Mouse (Mus musculus): ENCODE measurements around the gene Gp1ba. TPM values are rescaled to one million over a fixed set of nuclear protein-coding genes. Genes with fewer than 3 reads are reported as not detected.
A peak's percentile ranks its signal among the peaks of the same experiment; 100 is the strongest.

Gp1ba gene
- total RNA-seq, 2 experiments from 2014 or later, result 0.85 to 10.4 TPM

DNA sequence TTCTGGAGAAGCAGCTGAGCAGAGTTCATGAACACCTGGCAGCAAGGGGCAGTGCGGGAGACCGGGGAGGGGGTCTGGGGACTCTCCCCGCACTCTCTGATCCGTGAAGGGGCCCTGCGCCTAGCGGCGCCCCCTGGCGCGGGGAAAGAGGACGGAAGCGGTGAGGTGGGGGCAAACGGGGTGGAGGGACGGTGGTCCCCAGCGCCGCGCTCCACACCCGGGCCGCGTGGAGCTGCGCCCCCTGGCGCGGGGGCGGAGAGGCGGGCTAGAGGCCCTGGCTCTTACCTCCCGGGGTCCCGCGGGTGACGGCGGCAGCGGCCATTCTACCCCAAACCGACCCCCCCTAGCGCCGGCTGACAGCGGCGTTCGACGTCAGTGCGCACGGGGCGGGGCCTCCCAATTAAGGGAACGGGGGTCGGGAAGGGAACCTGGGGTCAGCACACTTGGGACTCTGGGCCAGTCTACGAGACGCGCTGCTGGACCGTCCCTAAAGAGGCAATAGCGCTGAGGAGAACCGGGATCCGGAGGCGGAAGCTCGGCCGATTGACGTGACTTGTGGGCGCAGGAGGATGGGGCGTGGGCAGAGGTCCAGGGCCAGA lies 48.8 kb downstream of the Gp1ba start, which contains the start of gene Camta2:
Gene Camta2, minus strand, starts transcription at position 505 of the 599 bp plus-strand sequence.
- ATAC-seq (replicated peaks; ENCODE audit: low FRiP score, low TSS enrichment, poor library complexity, severe bottlenecking), result peak; percentile 82

- ATAC-seq (replicated peaks; ENCODE audit: low FRiP score, low TSS enrichment, poor library complexity, severe bottlenecking), result no peak
These were observed 49.5 kb downstream of the Gp1ba start for GRCm38 (mm10) chr11:70688372-70688771.

DNA sequence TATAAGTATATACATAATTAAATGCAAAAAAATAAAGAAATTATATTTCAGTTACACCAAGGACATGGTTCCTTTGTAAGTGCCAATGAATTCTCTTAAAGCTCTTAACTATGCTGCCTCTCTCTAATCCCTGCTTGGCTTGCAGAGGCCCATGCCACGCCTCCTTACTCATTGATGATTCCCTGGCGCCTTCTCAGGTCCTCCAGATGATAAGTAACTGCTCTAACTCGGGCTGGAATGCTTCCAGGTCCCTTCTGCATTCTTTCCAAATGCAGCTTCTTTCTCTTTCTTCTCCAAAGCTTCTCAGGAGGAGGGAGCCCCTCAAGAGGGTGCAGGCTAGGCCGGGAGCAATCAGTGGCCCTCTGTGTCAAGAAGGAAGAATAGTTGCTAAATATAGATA lies 50.7 kb downstream of the Gp1ba start:
- no peak for ATAC-seq (replicated peaks; ENCODE audit: low FRiP score, low TSS enrichment, poor library complexity, severe bottlenecking)

Other genes with a start within 250 kb of the Gp1ba start
- 44.4 and 55.9 TPM in 2 replicates for gene Pelp1, start 229.1 kb upstream of the Gp1ba start, total RNA-seq (2014; fragmentation: Nextera tagmentation)
- 10.0 and 12.9 TPM in 2 replicates for gene Pelp1, start 229.1 kb upstream of the Gp1ba start, total RNA-seq (2017)
- gene Arrb2, start 206.5 kb upstream of the Gp1ba start, total RNA-seq (2014; fragmentation: Nextera tagmentation), result 41.8 and 43.2 TPM in 2 replicates
- gene Arrb2, start 206.5 kb upstream of the Gp1ba start, total RNA-seq (2017), result 21.7 and 32.6 TPM in 2 replicates
- 25.5 and 34.8 TPM in 2 replicates for gene Med11, start 187.2 kb upstream of the Gp1ba start, total RNA-seq (2014; fragmentation: Nextera tagmentation)
- 38.6 and 46.5 TPM in 2 replicates for gene Med11, start 187.2 kb upstream of the Gp1ba start, total RNA-seq (2017)
- gene Zmynd15, start 179.7 kb upstream of the Gp1ba start, total RNA-seq (2014; fragmentation: Nextera tagmentation), result 0.30 and 0.94 TPM in 2 replicates
- not detected in 2 replicates for gene Zmynd15, start 179.7 kb upstream of the Gp1ba start, total RNA-seq (2017)
- 0.99 TPM in 1 of 2 replicates, not detected in the other for gene Cxcl16, start 179.1 kb upstream of the Gp1ba start, total RNA-seq (2014; fragmentation: Nextera tagmentation)
- gene Cxcl16, start 179.1 kb upstream of the Gp1ba start, total RNA-seq (2017), result 0.08 TPM in 1 of 2 replicates, not detected in the other
- gene Tm4sf5, start 133.9 kb upstream of the Gp1ba start, total RNA-seq (2014; fragmentation: Nextera tagmentation), result not detected in 2 replicates
- not detected in 2 replicates for gene Tm4sf5, start 133.9 kb upstream of the Gp1ba start, total RNA-seq (2017)
- not detected in 2 replicates for gene Vmo1, start 124.5 kb upstream of the Gp1ba start, total RNA-seq (2014; fragmentation: Nextera tagmentation)
- not detected in 2 replicates for gene Vmo1, start 124.5 kb upstream of the Gp1ba start, total RNA-seq (2017)
- gene Gltpd2, start 119.9 kb upstream of the Gp1ba start, total RNA-seq (2014; fragmentation: Nextera tagmentation), result not detected in 2 replicates
- gene Gltpd2, start 119.9 kb upstream of the Gp1ba start, total RNA-seq (2017), result not detected in 2 replicates
- gene Psmb6, start 113.8 kb upstream of the Gp1ba start, total RNA-seq (2014; fragmentation: Nextera tagmentation), result 299 and 333 TPM in 2 replicates
- gene Psmb6, start 113.8 kb upstream of the Gp1ba start, total RNA-seq (2017), result 225 and 305 TPM in 2 replicates
- not detected in 2 replicates for gene Gm40193, start 106.2 kb upstream of the Gp1ba start, total RNA-seq (2014; fragmentation: Nextera tagmentation)
- not detected in 2 replicates for gene Gm40193, start 106.2 kb upstream of the Gp1ba start, total RNA-seq (2017)
- not detected in 2 replicates for gene Pld2, start 99.1 kb upstream of the Gp1ba start, total RNA-seq (2014; fragmentation: Nextera tagmentation)
- 0.47 TPM in 1 of 2 replicates, not detected in the other for gene Pld2, start 99.1 kb upstream of the Gp1ba start, total RNA-seq (2017)
- 44.7 and 61.0 TPM in 2 replicates for gene Mink1, start 76.2 kb upstream of the Gp1ba start, total RNA-seq (2014; fragmentation: Nextera tagmentation)
- gene Mink1, start 76.2 kb upstream of the Gp1ba start, total RNA-seq (2017), result 18.2 and 19.8 TPM in 2 replicates
- gene 4930544D05Rik, start 23.3 kb upstream of the Gp1ba start, total RNA-seq (2014; fragmentation: Nextera tagmentation), result not detected in 2 replicates
- gene 4930544D05Rik, start 23.3 kb upstream of the Gp1ba start, total RNA-seq (2017), result not detected in 2 replicates
- gene Chrne, start 19.9 kb upstream of the Gp1ba start, total RNA-seq (2014; fragmentation: Nextera tagmentation), result 3.0 TPM in 1 of 2 replicates, not detected in the other
- not detected in 2 replicates for gene Chrne, start 19.9 kb upstream of the Gp1ba start, total RNA-seq (2017)
- gene Rnf167, start 8.1 kb downstream of the Gp1ba start, total RNA-seq (2014; fragmentation: Nextera tagmentation), result 92.8 and 95.5 TPM in 2 replicates
- 42.3 and 53.4 TPM in 2 replicates for gene Rnf167, start 8.1 kb downstream of the Gp1ba start, total RNA-seq (2017)
- 62.3 and 63.1 TPM in 2 replicates for gene Slc25a11, start 8.4 kb downstream of the Gp1ba start, total RNA-seq (2014; fragmentation: Nextera tagmentation)
- gene Slc25a11, start 8.4 kb downstream of the Gp1ba start, total RNA-seq (2017), result 33.1 and 36.2 TPM in 2 replicates
- 1,236 and 1,373 TPM in 2 replicates for gene Pfn1, start 15.5 kb downstream of the Gp1ba start, total RNA-seq (2014; fragmentation: Nextera tagmentation)
- gene Pfn1, start 15.5 kb downstream of the Gp1ba start, total RNA-seq (2017), result 377 and 675 TPM in 2 replicates
- 16.7 and 33.7 TPM in 2 replicates for gene Eno3, start 18.1 kb downstream of the Gp1ba start, total RNA-seq (2014; fragmentation: Nextera tagmentation)
- gene Eno3, start 18.1 kb downstream of the Gp1ba start, total RNA-seq (2017), result 8.4 and 16.5 TPM in 2 replicates
- 61.3 and 88.7 TPM in 2 replicates for gene Spag7, start 30.3 kb downstream of the Gp1ba start, total RNA-seq (2014; fragmentation: Nextera tagmentation)
- 59.9 and 60.5 TPM in 2 replicates for gene Spag7, start 30.3 kb downstream of the Gp1ba start, total RNA-seq (2017)
- gene Camta2, start 49.0 kb downstream of the Gp1ba start, total RNA-seq (2014; fragmentation: Nextera tagmentation), result 14.6 and 17.4 TPM in 2 replicates
- gene Camta2, start 49.0 kb downstream of the Gp1ba start, total RNA-seq (2017), result 0.91 and 7.1 TPM in 2 replicates
- 0.69 TPM in 1 of 2 replicates, not detected in the other for gene Inca1, start 61.0 kb downstream of the Gp1ba start, total RNA-seq (2014; fragmentation: Nextera tagmentation)
- 0.42 TPM in 1 of 2 replicates, not detected in the other for gene Inca1, start 61.0 kb downstream of the Gp1ba start, total RNA-seq (2017)
- gene Kif1c, start 61.4 kb downstream of the Gp1ba start, total RNA-seq (2014; fragmentation: Nextera tagmentation), result 3.9 and 8.3 TPM in 2 replicates
- 5.4 and 13.2 TPM in 2 replicates for gene Kif1c, start 61.4 kb downstream of the Gp1ba start, total RNA-seq (2017)
- gene Zfp3, start 125.1 kb downstream of the Gp1ba start, total RNA-seq (2014; fragmentation: Nextera tagmentation), result 3.1 and 5.6 TPM in 2 replicates
- 1.6 and 3.9 TPM in 2 replicates for gene Zfp3, start 125.1 kb downstream of the Gp1ba start, total RNA-seq (2017)
- not detected in 2 replicates for gene Scimp, start 173.5 kb downstream of the Gp1ba start, total RNA-seq (2014; fragmentation: Nextera tagmentation)
- 0.99 TPM in 1 of 2 replicates, not detected in the other for gene Scimp, start 173.5 kb downstream of the Gp1ba start, total RNA-seq (2017)
- gene Rabep1, start 205.7 kb downstream of the Gp1ba start, total RNA-seq (2014; fragmentation: Nextera tagmentation), result 27.3 and 29.6 TPM in 2 replicates
- 72.8 and 75.8 TPM in 2 replicates for gene Rabep1, start 205.7 kb downstream of the Gp1ba start, total RNA-seq (2017)

Measured in megakaryocyte-erythroid progenitor cell, adult 5-6 weeks (primary cell).